Mouse (Mus musculus) cerebellum, adult 18-20 months (tissue): ENCODE measurements around the gene Rreb1.

Source experiments
- DNase-seq, 2 experiments: peaks; one replicate each; pipeline ENCODE4 v3.0.0; 2021

Rreb1 gene

DNA sequence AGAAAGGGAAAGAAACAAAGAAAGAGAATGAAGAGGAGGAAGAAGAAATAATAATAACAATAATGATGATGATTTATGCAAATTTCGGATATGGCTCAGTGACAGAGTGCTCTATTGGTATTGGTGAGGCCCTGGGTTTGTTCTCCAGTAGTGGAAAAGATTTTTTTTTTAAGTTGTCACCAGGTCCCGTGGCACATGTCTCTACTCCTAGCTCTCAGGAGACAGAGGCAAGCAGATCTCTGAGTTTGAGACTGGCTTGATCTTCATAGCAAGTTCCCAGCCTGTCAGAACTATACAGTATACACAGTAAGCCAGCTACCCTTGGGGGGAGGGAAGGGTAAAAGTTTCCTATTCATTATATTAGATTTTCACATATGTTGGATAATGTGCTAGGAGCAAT, 3.4 kb downstream of the Rreb1 start:
- DNase-seq: no peak

DNA sequence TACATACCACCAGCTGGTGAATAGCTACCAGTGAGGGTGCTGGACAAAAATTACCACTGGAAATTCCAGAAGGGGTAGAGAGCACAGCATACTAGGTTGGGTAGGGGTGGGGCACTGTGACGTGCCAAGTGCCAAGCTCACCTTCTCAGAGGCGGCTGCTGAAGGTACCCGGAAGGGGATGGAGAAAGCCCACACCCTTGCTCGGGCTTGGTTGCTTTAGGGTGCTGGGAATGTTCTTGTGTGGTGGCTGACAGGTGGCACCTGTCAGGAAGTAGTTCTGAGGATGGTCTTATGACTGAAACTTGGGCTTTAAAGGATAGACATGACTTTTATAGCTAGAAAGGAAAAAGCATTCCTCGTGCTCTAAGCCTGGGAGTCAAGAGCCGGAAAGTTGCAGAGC, 3.9 kb downstream of the Rreb1 start:
- DNase-seq: no peak

DNA sequence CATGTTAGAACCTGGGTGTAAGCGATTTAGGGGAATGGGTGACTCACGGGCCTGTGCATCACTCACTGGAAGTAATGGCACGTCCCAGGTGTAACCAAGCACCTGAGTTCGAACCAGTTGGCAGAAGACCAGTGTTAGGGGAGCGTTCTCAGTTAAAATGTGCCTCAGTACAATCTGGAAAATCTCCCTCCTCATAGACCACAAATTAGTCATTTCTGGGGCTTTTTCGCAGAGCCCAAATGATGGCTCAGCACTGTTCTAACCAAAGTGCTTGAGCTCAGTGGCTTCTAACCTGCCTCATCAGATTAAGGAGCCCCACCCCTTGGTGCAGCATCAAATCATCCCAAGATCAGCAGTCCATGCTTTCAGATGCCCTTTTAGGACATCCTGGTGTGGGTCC, 5.5 kb downstream of the Rreb1 start:
- DNase-seq: no peak

- no peak for DNase-seq
These were observed 6.0 kb downstream of the Rreb1 start for GRCm38 (mm10) chr13:37784226-37784625.

DNA sequence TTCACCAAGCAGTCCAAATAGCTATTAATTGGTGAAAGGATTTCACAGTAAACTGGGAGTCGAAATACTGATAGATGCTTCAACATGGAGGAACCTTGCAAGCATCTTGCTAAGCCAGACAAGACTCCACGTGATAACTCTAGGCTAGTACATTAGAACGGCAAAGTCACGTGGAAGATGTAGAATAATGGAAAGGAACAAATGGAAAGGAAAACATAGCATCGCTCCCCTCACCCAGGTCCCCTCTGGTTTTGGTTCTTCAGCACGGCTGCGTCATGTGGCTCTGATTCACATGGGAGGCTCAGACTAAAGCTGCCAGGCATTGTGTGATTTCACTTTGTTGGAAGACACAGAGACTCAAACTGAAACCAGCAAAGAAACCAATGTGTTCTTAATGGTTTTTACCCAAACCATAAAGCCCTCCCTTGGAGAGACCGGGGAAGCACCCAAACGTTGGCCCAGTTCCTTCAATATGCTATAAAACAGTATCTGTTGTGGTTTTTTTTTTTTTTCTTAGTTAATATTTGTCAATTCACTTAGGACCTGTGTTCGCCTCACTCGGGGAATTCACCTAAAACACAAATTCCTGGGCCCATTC, 14.6 kb downstream of the Rreb1 start:
- DNase-seq: no peak

- no peak for DNase-seq
These were observed 20.6 kb downstream of the Rreb1 start for GRCm38 (mm10) chr13:37798811-37799210.

- no peak for DNase-seq
These were observed 21.2 kb downstream of the Rreb1 start for GRCm38 (mm10) chr13:37799413-37799812.

DNA sequence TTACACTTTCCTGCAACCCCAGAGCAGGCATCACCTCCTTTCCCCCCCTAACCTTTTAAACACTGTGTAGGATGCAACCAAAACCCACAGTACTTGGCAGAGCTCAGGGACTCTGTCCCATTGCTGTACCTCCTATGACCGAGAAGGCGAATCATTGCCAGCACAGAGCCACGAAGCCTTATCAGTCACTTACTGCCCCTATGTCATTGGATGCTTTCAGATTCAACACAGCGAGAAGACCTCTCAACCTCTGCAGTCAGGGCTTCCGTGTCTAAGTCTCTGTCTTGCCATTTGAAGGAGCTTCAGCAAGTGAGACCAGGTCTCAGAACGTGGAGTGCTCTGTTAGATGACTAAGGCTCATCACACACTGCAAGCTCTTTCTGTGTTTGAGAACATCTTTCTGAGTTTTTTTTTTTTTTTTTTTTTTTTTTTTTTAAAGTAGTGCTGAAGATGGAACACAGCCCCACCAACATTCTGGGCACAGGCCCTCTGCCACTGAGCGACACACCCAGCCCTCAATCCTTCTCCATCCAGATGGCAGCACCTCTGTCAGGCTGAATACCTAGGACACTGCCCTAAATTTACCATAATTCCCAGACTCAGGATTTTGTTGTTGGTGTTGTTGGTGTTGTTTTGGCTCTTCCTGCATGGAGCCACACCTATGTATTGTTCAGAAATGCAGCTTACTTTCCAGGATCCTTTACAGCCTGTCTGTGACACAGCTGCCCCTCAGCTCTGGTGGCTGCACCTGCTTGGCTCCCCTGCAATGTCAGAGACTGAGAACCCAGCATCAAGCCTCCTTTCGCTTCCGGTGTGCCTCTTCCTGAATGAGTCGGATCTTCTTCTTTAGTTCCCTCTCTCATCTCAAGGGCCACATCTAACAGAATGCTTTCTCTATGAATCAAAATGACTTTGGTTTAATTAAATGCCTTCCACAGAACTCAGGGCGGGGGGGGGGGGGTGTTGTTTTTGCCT, 23.2 kb downstream of the Rreb1 start:
- DNase-seq: no peak

DNA sequence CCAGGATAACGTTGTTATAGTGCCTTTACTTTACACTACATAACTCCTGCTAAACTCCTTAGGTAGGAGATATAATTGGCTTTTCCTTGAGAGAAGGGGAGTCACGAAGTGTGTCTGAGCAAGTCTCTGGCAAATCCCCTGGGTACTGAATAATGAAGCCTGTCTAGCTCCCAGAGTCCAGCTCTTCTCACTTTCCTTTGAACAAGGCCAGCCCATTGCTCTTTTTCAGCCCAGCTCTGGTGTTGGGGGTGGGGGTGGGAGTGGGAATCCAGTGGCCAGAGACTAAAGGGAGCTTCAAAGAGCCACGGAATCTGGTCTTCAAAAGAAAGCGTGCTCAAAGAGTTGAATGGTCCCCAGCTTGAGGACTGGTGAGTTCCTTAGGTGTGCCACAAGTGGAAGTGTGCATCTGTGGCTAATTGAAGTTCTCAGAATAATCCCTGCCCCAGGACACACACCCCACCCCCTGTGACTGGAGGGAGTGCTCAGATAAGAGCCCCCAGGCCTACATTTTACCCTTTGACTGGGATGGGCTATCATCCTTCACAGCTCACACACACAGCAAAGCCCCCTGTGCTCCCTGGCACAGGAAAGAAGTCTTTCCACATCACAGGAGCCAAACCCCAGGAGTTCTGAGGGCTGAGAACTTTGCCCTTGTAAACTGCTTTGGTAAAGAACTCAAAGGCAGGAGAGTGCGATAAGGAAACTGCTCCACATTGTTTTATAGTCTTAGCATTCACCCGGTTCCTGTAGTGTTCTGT, 24.2 kb downstream of the Rreb1 start:
- DNase-seq: no peak

DNA sequence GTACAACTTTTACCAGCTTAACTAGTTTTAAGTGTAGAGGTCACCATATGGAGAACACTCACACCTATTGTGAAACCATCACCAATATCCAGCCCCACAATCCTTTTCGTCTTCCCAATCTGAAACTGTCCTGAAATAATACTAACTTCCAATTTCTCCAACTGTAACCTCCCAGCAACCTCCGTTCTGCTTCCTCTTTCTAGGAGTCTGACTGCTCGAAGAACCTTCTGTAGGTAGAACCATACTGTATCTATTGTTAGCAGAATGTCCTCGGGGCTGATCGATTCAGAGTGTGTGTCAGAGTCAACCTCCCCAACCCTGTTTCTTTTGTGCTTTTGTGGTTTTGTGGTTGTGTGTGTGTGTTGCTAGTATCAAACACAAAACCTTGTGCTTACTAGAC, 25.0 kb downstream of the Rreb1 start:
- no peak for DNase-seq

GRCm38 (mm10) chr13:37804023-37804422, 25.8 kb downstream of the Rreb1 start:
- no peak for DNase-seq

DNA sequence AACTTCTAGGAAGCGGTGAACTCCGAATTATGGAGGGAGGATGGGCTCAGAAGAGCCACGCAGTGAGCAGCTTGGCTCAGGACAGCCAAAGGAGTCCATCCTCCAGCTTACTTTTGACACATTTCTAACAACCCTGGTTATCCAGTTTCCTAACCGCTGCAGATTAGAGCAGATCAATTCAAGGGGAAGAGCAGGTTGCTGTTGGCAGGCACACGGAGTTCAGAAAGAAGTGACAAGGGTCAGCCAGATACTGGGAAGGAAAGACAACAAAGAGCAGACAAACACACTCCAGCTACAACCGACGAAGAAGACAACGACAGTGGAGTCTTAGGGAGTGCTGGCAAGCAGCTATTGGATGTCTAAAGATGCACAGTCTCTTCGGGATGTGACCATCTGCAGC, 36.8 kb downstream of the Rreb1 start:
- no peak for DNase-seq

DNA sequence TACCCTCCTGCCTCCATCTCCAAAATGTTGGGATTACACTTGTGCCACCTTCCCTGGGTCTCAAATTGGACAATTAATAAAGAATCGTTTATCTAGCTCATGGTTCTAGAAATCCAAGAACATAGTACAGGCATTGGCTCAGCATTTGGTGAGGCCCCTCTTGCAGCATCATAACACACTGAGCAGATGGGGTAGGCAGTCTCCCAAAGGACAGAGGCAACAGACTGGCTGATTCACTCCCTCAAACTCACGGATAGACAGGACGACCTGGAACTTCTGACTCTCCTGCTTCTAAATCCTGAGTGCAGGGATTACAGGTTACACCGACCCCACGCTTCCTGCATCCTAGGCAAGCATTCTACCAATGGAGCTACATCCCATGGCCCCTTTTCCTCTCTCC, 38.5 kb downstream of the Rreb1 start:
- no peak for DNase-seq

DNA sequence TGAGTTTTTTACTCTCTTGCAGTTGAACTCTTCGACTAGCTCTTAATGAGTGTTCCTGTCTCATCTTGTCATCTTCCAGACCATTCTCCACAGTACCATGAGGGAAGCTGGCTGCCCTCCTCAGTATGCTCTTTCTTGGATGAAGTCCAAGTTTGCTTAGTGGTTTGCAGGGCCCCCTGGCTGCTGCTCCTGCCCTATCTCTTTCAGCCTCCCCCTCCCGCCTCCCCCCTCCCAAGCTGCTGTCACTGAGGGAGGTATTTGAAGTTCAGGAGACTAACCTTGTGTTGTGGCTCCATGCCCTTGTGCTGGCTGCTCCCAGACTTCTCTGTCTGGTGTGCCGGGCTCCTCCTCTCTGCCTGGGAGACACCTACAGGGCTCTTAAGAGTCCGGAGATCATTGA, 43.2 kb downstream of the Rreb1 start:
- no peak for DNase-seq

GRCm38 (mm10) chr13:37824331-37824920, 46.2 kb downstream of the Rreb1 start:
- DNase-seq: no peak

DNA sequence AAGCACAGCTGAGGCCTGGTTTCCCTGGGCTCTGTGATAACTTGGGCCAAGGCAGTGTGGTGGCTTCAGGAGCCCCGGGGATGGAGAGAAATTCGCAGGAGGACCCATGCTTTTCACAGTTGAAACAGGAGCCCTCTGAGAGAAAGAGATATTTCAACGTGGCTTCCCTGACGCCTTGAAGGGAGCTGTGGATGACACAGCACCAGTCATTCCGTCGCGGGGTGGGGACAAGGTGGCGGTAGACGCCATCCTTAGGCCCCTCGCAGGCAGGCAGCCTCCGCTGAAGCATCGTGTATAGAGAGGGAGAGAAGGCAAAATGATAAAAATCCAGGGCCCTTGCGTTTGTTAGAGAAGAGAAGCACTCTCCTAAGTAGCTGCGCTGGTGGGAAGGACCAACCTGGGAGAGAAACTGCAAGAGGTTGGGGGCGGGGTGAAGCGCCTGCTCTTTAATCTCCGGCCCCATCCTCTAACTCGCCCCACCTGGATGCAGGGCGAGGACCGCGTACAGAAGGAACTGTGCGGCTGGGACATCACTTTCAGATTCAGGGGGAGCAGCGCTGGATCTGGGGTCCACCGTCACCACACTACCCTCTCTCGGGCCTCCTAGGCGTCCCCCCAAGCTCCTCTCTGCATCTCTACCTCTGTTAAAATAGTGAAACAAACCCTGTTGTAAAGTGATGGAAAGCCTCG, 46.9 kb downstream of the Rreb1 start:
- DNase-seq: peak in 1 of 2 experiments; percentile 11

DNA sequence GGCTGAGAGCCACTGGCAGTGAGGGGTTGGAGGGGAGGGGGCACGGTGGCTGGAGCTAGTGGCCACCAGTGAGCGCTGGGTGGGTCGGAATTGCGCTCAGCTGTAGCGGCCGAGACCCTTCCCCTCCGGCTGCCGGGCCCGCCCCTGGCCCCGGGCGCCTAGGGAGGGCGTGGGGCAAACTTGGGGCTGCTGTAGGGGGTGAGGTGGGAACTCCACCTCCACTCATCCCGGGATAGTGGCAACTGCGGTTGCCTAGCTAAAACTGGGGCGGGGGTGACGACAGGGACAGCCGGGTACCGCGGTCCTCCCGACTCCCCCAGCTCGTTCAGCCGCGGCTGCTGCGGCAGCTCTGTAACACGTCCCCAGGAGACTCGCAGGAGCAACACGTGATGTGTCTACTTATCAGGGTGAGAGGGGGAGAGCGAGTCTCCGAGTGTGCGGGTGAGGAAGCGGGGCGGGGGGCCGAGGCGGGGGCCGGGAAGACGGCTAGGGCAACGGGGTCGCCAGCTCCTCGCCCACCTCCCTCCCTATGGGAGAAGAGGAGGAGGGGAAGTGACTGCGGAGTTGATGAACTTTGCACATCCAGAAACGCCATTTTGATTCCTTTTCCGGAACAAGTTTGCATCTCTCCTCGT, 47.6 kb downstream of the Rreb1 start:
- DNase-seq: no peak

GRCm38 (mm10) chr13:37826281-37826993, 48.2 kb downstream of the Rreb1 start:
- DNase-seq: peak; percentile 35 to 41

GRCm38 (mm10) chr13:37826994-37827262, 48.7 kb downstream of the Rreb1 start:
- DNase-seq: no peak

DNA sequence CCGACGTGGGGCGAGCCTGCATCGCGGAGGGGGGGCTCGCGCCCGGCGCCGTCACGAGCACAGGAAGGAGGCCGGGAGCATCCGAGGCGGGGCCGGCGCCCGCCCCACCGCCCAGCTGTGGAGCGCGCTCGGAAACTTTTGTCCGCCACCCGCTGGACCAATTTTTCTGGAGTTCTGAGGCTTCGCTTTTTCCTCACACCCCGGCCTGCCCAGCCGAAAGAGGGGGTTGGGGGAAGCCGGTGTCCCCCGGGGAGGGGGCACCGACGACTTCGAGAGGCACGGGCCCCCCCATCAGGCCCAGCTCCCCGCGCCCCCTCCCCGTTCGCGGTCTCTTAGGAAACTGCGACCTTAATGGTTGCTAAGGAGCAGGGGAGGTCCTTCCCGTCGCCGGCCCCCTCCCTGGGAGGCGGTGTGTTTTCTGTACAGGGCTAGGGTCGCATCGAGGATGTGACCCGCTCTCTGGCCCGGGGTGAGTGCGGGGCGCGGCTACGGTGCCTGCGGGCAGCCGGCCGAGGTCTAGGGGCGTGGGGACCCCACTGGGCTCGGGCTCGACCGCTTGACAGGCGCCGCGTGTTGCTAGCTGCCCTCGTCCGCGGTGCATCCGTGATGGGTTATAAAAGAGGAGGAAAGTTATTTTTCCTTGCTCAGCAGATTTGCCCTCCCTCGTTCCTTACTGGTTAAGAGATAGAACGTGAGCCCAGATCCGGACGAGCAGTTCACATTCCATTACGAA, 49.2 kb downstream of the Rreb1 start:
- DNase-seq: peak in 1 of 2 experiments; percentile 14

DNA sequence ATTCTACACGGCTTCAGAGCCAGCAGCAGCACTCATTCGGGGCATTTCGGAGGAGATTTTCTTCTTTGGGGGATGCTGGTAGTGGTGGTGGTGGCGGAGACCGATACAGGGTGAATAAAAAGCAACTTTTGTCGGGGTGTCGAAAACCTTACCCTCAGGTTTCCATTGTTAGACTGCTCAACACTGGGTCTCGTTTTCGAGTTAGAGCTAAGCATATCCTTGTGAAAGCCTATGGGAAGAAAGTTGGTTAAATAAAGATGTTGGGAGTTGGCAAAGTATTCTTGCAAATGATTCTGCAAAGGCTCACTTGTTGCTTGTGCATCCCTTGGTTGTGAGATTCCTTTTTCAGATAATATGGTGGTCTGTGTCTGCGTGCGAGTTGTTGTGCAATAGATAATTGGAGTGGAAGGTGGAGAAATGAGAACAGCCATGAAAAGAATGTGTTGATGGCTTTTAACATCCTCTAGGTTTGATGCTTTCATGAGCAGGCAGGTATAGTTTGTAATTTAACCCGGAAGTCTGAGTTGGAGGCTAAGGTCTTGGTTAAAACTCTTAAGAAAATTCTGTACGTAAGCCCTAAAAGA, 49.9 kb downstream of the Rreb1 start:
- no peak for DNase-seq
